7 mouse cellular contexts compared by ENCODE assay signal in genomic region chr5:121833572-121834240, GRCm38 (mm10). TPM values are rescaled to one million over a fixed set of nuclear protein-coding genes. Genes with fewer than 3 reads are reported as not detected.
DNase-seq lines count a peak whose midpoint lies in the region; ATAC-seq and TF ChIP-seq lines count a peak whose summit lies in the region.

No protein-coding gene starts in this region.

- peak; percentile 85 for TF ChIP-seq EP300 in CH12.LX (IDR thresholded peaks at IDR 0.05; ENCODE audit: low read length)

- TF ChIP-seq RAD21 in CH12.LX (IDR thresholded peaks at IDR 0.05; ENCODE audit: low read depth, low read length) = no peak

- peak overlapping the region; percentile 71 to 87 (median 86) for H3K4me3 ChIP-seq in CH12.LX (replicated peaks in 1 of 3; ENCODE audit: low read depth in 2 of 3, low read length in 2 of 3, poor library complexity in 1 of 3)
- H3K4me3 ChIP-seq in heart, embryonic 15.5 days = peak overlapping the region; percentile 80

- in situ Hi-C loops in CH12.LX (cut with MboI; ENCODE audit: low pct_ligation_motif_present, low pct_unique_long_range_greater_than_20kb, low sequenced_read_pairs) = no loop called here

- H3K9ac ChIP-seq in CH12.LX (ENCODE audit: insufficient read depth, low read depth) = peak overlapping the region; percentile 79
- H3K9ac ChIP-seq in heart, embryonic 15.5 days = peak overlapping the region; percentile 13; the same call in 1 of the 2 replicates

- peaks cover 25 to 38% of the 10 kb centered on the region in 2 experiments for H3K4me1 ChIP-seq in CH12.LX (ENCODE audit: control insufficient read depth in 1 of 2, insufficient read depth in 2 of 2)
- peaks cover 72% of the 10 kb centered on the region for H3K4me1 ChIP-seq in heart, embryonic 15.5 days (replicated peaks)

- peaks cover 69% of the 10 kb centered on the region for H3K79me2 ChIP-seq in CH12.LX (replicated peaks; ENCODE audit: control insufficient read depth, extremely low read depth, insufficient read depth, poor library complexity, severe bottlenecking)

- peak overlapping the region; percentile 97 for H3K27ac ChIP-seq in CH12.LX (ENCODE audit: insufficient read depth, low read depth)
- H3K27ac ChIP-seq in heart, embryonic 15.5 days = peak overlapping the region; percentile 87

- H3K9me3 ChIP-seq in CH12.LX (replicated peaks; ENCODE audit: low read length) = peaks cover 2% of the 10 kb centered on the region
- H3K9me3 ChIP-seq in heart, embryonic 15.5 days (replicated peaks) = no peaks in the 10 kb centered on the region

- no peaks in the 10 kb centered on the region for H3K27me3 ChIP-seq in CH12.LX (replicated peaks)
- no peaks in the 10 kb centered on the region for H3K27me3 ChIP-seq in heart, embryonic 15.5 days

- WGBS in heart, embryonic 15.5 days = 38% methylated on average over 10 of the region's 10 CpGs

- H3K36me3 ChIP-seq in CH12.LX (replicated peaks in 1 of 2; ENCODE audit: control insufficient read depth in 1 of 2, insufficient read depth in 1 of 2, low read length in 1 of 2) = peaks cover 35 to 39% of the 10 kb centered on the region in 2 experiments
- no peaks in the 10 kb centered on the region for H3K36me3 ChIP-seq in heart, embryonic 15.5 days

- no peak for ATAC-seq in heart, embryonic 15.5 days (replicated peaks; ENCODE audit: insufficient number of reproducible peaks, insufficient read depth, low FRiP score, low read depth)
- peak; percentile 9; the same call in 1 of the 2 replicates for ATAC-seq in megakaryocyte progenitor cell, adult 5-6 weeks (replicated peaks; ENCODE audit: poor library complexity)
- no peak for ATAC-seq in megakaryocyte-erythroid progenitor cell, adult 5-6 weeks (replicated peaks; ENCODE audit: low FRiP score, low TSS enrichment, poor library complexity, severe bottlenecking)

- peak overlapping the region; percentile 74 for H3K4me2 ChIP-seq in CH12.LX (ENCODE audit: insufficient read depth, low read depth, poor library complexity, severe bottlenecking)
- H3K4me2 ChIP-seq in heart, embryonic 15.5 days = peak overlapping the region; percentile 93

- peak; percentile 93 for DNase-seq in CH12.LX (ENCODE audit: extremely low read depth)
- DNase-seq in adrenal gland, postnatal 14 days = peak; percentile 86
- DNase-seq in kidney, postnatal 25 days = peak; percentile 80 to 94
- peak; percentile 71 for DNase-seq in thymus, postnatal 0 days (ENCODE audit: low spot score)

- no peak for TF ChIP-seq CTCF in CH12.LX (conservative IDR thresholded peaks at IDR 0.05 in 1 of 2, IDR thresholded peaks at IDR 0.05 in 1 of 2; ENCODE audit: low read depth in 2 of 2, low read length in 2 of 2)

- dilution Hi-C loops in CH12.LX (cut with MboI; ENCODE audit: extremely low pct_ligation_motif_present, extremely low pct_unique_long_range_greater_than_20kb, low sequenced_read_pairs) = no loop called here

- no peak; the same call in 1 of the 2 replicates for TF ChIP-seq POLR2A in CH12.LX (IDR thresholded peaks at IDR 0.05; ENCODE audit: low read depth, low read length)

TF ChIP-seq in CH12.LX, 34 proteins besides CTCF, POLR2A, EP300 and RAD21:
- TF ChIP-seq BHLHE40 (IDR thresholded peaks at IDR 0.05; ENCODE audit: low read depth, low read length) = peak; percentile 89
- no peak for TF ChIP-seq E2F4 (IDR thresholded peaks at IDR 0.05; ENCODE audit: insufficient replicate concordance, low read depth, low read length)
- TF ChIP-seq MAFK (IDR thresholded peaks at IDR 0.05; ENCODE audit: insufficient replicate concordance, low read length) = peak; percentile 75
- TF ChIP-seq TBP (conservative IDR thresholded peaks at IDR 0.05; ENCODE audit: low read depth, low read length) = no peak
- TF ChIP-seq USF1 (IDR thresholded peaks at IDR 0.05; ENCODE audit: low read depth, low read length) = no peak
- no peak for TF ChIP-seq ZKSCAN1 (IDR thresholded peaks at IDR 0.05; ENCODE audit: borderline replicate concordance, low read depth, low read length)
- peak; percentile 31; the same call in 1 of the 2 replicates for TF ChIP-seq CHD1 (IDR thresholded peaks at IDR 0.05; ENCODE audit: low read depth, low read length)
- no peak for TF ChIP-seq JUND (conservative IDR thresholded peaks at IDR 0.05; ENCODE audit: low read depth, low read length)
- TF ChIP-seq TCF12 (IDR thresholded peaks at IDR 0.05; ENCODE audit: low read depth, low read length) = peak; percentile 99
- TF ChIP-seq IRF4 (IDR thresholded peaks at IDR 0.05; ENCODE audit: low read depth, low read length) = peak; percentile 94
- peak; percentile 50; the same call in 1 of the 2 replicates for TF ChIP-seq HCFC1 (IDR thresholded peaks at IDR 0.05; ENCODE audit: low read depth, low read length)
- peak; percentile 99 for TF ChIP-seq ETS1 (conservative IDR thresholded peaks at IDR 0.05; ENCODE audit: low read depth, low read length)
- TF ChIP-seq RCOR1 (conservative IDR thresholded peaks at IDR 0.05; ENCODE audit: low read depth, low read length) = peak; percentile 85
- no peak for TF ChIP-seq MYC (IDR thresholded peaks at IDR 0.05; ENCODE audit: low read depth, low read length)
- TF ChIP-seq PAX5 (IDR thresholded peaks at IDR 0.05; ENCODE audit: low read length) = no peak
- peak; percentile 70 for TF ChIP-seq POLR2AphosphoS2 (IDR thresholded peaks at IDR 0.05; ENCODE audit: low read depth, low read length)
- TF ChIP-seq CHD2 (IDR thresholded peaks at IDR 0.05; ENCODE audit: low read length) = peak; percentile 90; the same call in 1 of the 2 replicates
- no peak for TF ChIP-seq JUN (IDR thresholded peaks at IDR 0.05; ENCODE audit: insufficient read depth, low read depth, low read length)
- TF ChIP-seq NRF1 (IDR thresholded peaks at IDR 0.05; ENCODE audit: low read depth, low read length) = 0 out of 2 replicates have a peak, but pooled peaks have one; percentile 23
- peak; percentile 62; the same call in 1 of the 2 replicates for TF ChIP-seq NELFE (IDR thresholded peaks at IDR 0.05; ENCODE audit: low read depth, low read length)
- peak; percentile 100 for TF ChIP-seq MAZ (IDR thresholded peaks at IDR 0.05; ENCODE audit: low read depth, low read length)
- TF ChIP-seq UBTF (IDR thresholded peaks at IDR 0.05; ENCODE audit: low read depth, low read length) = peak; percentile 8; the same call in 1 of the 2 replicates
- no peak for TF ChIP-seq GABPA (IDR thresholded peaks at IDR 0.05; ENCODE audit: insufficient replicate concordance, low read depth, low read length)
- no peak for TF ChIP-seq ZC3H11A (IDR thresholded peaks at IDR 0.05; ENCODE audit: low read depth, low read length)
- no peak for TF ChIP-seq SMC3 (IDR thresholded peaks at IDR 0.05; ENCODE audit: low read depth, low read length)
- 0 out of 2 replicates have a peak, but pooled peaks have one; percentile 23 for TF ChIP-seq ZNF384 (IDR thresholded peaks at IDR 0.05; ENCODE audit: low read depth, low read length)
- TF ChIP-seq KAT2A (IDR thresholded peaks at IDR 0.05; ENCODE audit: insufficient replicate concordance, low read length) = peak; percentile 87
- peak; percentile 79 for TF ChIP-seq ELF1 (IDR thresholded peaks at IDR 0.05; ENCODE audit: low read depth, low read length)
- TF ChIP-seq USF2 (conservative IDR thresholded peaks at IDR 0.05; ENCODE audit: low read depth, low read length) = no peak
- 0 out of 2 replicates have a peak, but pooled peaks have one; percentile 41 for TF ChIP-seq MXI1 (IDR thresholded peaks at IDR 0.05; ENCODE audit: low read depth, low read length)
- no peak for TF ChIP-seq MAX (IDR thresholded peaks at IDR 0.05; ENCODE audit: low read length)
- TF ChIP-seq SIN3A (IDR thresholded peaks at IDR 0.05; ENCODE audit: low read length) = peak; percentile 96
- TF ChIP-seq ZMIZ1 (IDR thresholded peaks at IDR 0.05; ENCODE audit: low read depth, low read length) = no peak
- peak; percentile 96 for TF ChIP-seq MEF2A (IDR thresholded peaks at IDR 0.05; ENCODE audit: borderline replicate concordance, low read depth, low read length)

RNA-seq across cellular contexts. Expression of gene Sh2b3, which starts 3.7 kb away (rescaled TPM):
- total RNA-seq in CH12.LX (2012; rRNA removed) (27.8 and 35.4 TPM in 2 replicates), CH12.LX (2014; rRNA removed) (21.3 and 22.8 TPM in 2 replicates)
- 32.4 and 38.3 TPM in 2 replicates for polyA plus RNA-seq in CH12.LX (2012; ENCODE audit: insufficient read length, low read depth)
- 35.6 and 43.0 TPM in 2 replicates for total RNA-seq in adrenal gland, postnatal 14 days (2021)
- 13.2 and 18.5 TPM in 2 replicates for polyA plus RNA-seq in heart, embryonic 15.5 days (2015; fragmentation: Nextera tagmentation; extraction: Ambion mirVana)
- 28.2 and 31.7 TPM in 2 replicates for total RNA-seq in megakaryocyte progenitor cell, adult 5-6 weeks (2015)
- total RNA-seq in megakaryocyte progenitor cell, adult 5-6 weeks (2017) = 13.5 and 13.6 TPM in 2 replicates
- 13.1 and 13.9 TPM in 2 replicates for polyA plus RNA-seq in thymus, postnatal 0 days (2015; fragmentation: Nextera tagmentation; extraction: Ambion mirVana)
- total RNA-seq in megakaryocyte-erythroid progenitor cell, adult 5-6 weeks (2014; fragmentation: Nextera tagmentation) = 11.2 and 13.3 TPM in 2 replicates
- 5.1 and 5.3 TPM in 2 replicates for total RNA-seq in megakaryocyte-erythroid progenitor cell, adult 5-6 weeks (2017)

RNA-seq across cellular contexts. Expression of gene Pheta1, which starts 15.1 kb away (rescaled TPM):
- total RNA-seq in CH12.LX (2012; rRNA removed) (3.7 and 4.5 TPM in 2 replicates), CH12.LX (2014; rRNA removed) (1.8 and 2.0 TPM in 2 replicates)
- polyA plus RNA-seq in CH12.LX (2012; ENCODE audit: insufficient read length, low read depth) = 1.2 and 1.4 TPM in 2 replicates
- total RNA-seq in adrenal gland, postnatal 14 days (2021) = 7.1 and 8.8 TPM in 2 replicates
- 15.1 and 18.2 TPM in 2 replicates for polyA plus RNA-seq in heart, embryonic 15.5 days (2015; fragmentation: Nextera tagmentation; extraction: Ambion mirVana)
- total RNA-seq in megakaryocyte progenitor cell, adult 5-6 weeks (2015) = 0.35 and 1.7 TPM in 2 replicates
- 1.6 and 2.4 TPM in 2 replicates for total RNA-seq in megakaryocyte progenitor cell, adult 5-6 weeks (2017)
- polyA plus RNA-seq in thymus, postnatal 0 days (2015; fragmentation: Nextera tagmentation; extraction: Ambion mirVana) = 14.0 and 15.2 TPM in 2 replicates
- total RNA-seq in megakaryocyte-erythroid progenitor cell, adult 5-6 weeks (2014; fragmentation: Nextera tagmentation) = 2.9 and 4.2 TPM in 2 replicates
- total RNA-seq in megakaryocyte-erythroid progenitor cell, adult 5-6 weeks (2017) = 0.42 and 2.6 TPM in 2 replicates
